Mouse (Mus musculus): ENCODE results near the gene Mier2.

The Mier2 gene

DNA sequence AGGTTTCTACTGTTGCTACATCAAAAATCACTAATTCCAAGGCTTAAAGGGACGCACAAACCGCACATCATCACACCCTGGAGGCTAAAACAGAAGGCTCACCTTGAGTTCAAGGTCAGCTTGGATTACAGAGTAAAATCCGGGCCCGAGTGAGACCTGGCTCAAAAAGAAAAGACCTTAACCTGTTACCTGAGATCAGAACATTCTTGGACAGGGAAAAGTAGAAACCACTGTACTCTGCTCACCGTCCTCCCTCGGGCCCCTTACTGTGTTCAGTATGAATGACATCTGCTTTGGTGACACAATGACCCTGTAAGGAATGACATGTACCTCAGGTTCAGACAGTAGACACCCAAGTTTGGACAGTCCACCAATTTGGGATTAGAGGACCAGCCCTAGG is 19.8 kb upstream of the Mier2 start:
- no peak for DNase-seq (ENCODE audit: low spot score)

DNA sequence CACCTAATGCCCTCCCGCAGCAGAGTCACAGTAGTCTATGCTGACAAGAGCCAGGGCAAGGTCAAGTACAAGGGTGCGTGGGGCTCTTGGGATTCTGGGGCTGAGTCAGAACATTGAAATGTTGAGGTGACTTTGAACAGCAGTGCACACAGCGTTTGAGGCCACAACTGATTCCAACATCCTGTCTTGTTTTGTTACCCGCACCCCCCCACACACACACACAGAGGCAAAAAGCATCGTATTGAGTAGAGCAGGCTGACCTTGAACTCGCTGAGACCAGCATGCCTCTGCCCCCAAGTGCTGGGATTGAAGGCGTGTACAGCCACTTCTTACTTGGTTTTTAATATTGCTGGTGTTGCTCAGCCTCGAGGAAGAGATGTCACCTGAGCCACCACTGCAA is 19.4 kb upstream of the Mier2 start:
- DNase-seq (ENCODE audit: low spot score): no peak

DNA sequence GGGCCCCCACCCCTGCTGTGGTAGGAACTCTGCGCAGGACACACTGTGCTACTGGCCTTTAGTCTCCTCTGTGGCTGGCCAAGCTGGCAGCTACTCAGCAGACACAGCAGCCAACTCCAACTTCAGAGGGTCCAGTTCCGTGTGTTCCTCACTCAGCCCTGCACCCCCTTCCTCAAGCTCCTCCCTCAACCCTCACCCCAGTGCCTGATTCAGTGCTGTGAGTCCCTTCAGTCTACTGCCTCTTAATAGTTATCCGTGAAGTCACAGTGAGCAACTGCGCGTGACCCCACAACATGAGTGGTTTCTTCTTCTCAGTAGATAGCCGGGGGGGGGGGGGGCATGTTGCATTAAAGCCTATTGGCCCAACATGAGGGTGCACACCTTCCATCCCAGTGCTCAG is 18.6 kb upstream of the Mier2 start:
- DNase-seq (ENCODE audit: low spot score): no peak

DNA sequence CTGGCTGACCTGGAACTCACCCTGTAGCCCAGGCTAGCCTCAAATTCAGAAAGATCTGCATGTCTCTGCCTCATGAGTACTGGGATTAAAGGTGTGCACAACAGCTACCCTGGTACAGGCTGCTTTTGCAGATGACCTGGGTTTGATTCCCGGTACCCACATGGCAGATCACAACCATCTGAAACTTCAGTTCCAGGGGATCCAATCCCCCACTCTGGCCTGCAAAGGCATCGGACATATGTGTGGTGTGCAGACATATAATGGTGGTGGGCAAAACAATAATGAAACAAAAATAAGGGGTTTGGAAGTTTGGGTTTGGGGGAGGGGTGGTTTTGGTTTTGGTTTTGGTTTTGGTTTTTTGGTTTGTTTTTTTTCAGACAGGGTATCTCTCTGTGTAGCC is 16.3 kb upstream of the Mier2 start:
- no peak for DNase-seq (ENCODE audit: low spot score)

DNA sequence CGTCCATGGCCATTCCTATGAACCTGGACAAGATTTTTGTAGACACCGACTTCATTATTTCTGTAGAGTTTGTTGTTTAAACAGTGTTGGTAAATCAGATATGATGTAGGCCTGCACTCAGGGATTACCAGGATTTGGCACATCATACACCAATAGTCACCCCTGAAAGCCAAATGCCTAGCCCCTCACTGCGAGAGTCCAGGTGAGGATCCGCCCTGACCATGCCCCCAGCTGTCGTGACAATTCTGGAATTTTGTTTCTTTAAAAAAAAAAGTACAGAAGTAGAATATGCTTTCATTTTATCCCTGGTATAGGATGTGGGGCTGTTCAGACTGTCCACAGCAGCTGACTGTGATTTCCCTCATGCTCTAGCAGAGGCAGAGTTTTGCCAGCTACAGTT is 14.9 kb upstream of the Mier2 start:
- no peak for DNase-seq (ENCODE audit: low spot score)

DNA sequence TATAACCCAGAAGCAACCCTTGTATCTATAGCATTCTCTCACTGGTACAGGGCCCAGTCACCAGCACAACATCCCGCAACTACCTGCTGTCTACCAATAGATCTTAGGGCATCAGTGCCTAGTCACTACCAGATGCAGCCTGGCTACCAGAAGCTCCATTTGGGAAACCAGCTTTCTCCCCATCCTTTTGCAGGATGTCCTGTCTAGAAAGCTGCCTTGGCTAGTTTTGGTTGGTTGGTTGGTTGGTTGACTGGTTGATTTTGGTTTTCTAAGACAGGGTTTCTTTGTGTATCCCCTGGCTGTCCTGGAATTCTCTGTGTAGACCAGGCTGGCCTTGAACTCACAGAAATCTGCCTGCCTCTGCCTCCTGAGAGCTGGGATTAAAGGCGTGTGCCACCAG is 4.7 kb upstream of the Mier2 start:
- DNase-seq (ENCODE audit: low spot score): no peak

DNA sequence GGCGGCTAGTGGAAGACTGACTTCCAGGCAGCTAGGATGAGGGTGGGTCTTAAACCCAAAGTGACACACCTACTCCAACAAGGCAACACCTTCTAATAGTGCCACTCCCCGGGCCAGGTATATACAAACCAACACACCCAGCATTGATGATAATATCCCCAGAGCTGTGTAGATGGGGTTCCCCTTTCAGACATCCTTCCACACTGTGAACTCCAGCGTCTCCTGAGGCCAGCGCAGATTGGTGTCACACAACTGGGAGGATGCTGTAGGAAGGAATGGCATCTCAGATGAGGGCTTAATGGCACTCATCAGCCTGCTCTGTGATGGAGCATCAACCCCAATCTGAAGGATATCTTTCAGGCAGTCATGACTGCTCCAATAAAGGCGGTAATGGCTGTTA is 2.5 kb upstream of the Mier2 start:
- DNase-seq (ENCODE audit: low spot score): no peak

DNA sequence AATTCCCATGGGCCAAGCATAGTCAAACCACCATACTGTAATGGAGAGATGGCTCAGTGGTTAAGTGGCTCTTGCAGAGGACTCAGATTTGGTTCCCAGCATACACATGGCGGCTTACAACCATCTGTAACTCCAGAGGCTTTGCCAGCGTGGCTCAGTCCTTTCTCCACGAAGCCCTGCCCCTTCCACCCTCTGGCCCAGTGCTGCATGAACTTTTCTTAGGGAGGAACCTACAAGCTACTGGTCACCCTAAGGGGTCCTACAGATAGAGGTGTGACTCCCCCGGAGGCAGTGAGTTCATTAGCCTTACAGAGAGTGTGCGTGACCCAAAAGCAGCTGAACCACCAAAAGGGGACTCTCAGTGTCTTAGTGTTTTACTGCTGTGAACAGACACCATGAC is 2.0 kb upstream of the Mier2 start:
- no peak for DNase-seq (ENCODE audit: low spot score)

DNA sequence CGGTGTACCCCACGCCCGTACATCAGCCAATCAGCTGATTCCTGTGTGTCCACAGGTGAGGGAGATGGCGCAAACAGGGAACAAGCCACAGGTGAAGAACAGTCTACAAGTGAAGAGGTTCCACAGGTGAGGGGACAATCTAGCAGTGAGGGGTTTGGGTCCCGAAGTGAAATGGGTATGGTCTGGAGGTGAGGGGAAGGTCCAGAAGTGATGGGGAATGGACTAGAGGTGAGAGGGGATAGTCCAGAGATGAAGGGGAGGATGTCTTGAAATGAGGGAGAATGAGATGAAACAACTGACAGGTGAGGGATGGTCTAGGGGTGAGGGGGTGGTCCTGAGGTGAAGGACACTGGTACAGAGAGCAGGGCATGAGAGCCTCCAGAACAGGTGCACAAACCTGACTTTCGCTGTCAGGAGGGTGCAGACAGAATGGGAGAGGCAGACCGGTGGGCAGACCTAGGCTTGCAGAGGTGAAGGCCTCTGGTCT is 282 bp upstream of the Mier2 start:
- no peak for DNase-seq (ENCODE audit: low spot score)

DNA sequence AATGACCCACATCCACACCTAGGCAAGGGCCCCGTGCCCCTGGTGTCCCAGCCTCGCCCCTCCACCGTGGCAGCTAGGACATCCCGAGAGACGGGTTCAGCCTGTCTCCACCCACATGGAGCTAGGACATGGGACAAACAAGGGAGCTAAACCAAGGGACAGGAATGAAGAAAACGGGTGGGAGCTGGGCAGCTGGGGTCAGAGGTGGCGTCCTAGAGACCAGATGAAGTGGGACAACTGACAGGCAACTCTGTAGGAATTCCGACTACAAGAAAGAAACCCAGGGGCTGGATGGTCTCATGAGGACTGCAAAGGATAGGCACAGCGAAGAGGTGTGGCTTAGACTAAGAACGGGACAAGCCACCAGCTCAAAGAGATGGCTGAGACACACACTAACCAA is 1.3 kb downstream of the Mier2 start:
- DNase-seq (ENCODE audit: low spot score): no peak

DNA sequence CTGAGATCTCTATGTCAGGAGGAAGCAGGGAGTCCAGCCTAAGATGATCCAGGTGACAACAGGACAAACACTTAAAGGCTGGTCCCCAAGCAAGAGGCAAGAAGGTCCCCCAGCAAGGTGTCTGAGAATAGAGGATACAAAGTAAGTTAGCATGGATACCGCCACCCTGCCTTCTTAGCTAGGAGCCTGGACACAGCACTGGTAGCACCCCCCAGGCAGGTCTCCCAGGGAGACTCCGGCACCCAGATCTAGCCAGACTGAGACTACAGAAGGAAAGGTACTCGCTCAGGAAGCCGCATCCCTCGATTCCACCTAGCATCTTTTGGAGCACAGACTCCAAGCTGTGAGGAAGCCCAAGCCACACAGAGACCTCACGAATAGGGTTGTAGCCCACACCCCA is 1.8 kb downstream of the Mier2 start:
- DNase-seq (ENCODE audit: low spot score): no peak

DNA sequence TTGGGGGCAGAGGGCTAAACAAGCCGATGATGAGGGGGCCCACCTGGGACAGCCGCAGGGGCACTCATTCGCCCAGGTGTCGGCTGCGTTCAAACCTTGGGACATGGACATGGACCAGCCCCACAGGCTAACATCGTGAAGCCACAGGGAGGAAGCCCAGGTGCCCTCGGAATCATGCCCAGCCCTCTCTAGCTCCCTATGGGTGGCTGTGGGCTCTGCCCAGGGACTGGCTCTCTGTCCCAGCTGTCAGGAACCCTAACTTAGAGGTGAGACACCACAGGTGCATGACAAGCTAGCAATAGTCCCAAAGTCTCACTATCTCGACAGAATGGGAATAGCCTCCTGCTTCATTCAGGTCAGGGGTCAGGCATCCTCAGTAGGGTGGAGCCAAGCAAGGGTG is 2.5 kb downstream of the Mier2 start:
- DNase-seq (ENCODE audit: low spot score): no peak

DNA sequence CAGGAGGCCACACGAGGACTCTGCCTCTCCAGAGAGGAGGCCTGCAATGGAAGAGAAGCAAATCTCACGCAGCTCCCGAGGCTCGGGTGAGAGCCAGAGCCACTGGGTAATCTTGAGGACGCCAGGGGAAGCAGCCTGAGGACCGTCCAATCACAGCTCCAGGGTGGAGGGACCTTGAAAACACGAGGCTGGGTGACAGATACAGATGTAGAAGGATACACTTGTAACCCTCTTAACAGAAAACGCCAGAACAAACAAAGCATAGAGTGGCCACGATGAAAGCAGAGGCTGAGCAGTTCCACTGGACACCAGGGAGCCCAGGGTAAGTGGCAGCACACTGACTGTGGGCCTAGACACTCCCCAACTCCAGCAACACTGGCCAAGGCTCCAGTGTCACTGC is 4.6 kb downstream of the Mier2 start:
- no peak for DNase-seq (ENCODE audit: low spot score)

DNA sequence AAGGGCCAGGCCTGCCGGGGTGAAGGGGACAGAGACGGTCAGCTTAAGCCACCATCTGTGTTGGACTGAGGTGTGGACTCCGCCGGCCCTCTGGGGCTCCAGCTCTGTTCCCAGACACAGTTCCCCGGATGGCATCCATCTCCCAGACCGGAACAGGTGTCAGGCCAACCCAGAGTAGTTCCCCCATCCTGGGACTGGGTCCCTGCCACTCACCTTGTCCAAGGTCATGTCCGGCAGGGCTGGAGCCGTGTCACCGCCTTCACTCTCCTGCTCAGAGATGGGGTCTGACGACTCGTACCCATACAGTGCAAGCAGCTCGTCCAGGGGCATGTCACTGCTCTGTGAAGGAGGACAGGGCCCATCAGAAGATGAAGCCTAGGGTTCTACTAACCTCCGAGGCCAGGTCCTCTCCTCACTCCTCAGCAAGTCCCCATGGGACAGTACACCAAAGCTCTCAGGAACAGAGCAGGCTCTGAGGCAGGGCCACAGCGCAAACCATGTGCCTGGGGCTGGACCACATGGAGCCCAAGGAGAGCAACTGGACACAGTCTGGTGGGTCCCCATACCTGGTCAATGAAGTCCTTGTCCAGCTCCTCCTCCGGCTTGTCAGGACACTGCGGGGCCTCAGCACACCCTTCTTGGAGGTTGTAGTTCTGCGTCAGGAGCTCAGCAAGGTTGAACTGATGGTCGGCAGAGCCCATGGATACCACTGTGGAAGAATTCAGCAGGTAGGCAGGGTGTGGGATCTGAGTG is 5.9 kb downstream of the Mier2 start:
- DNase-seq (ENCODE audit: low spot score): no peak

DNA sequence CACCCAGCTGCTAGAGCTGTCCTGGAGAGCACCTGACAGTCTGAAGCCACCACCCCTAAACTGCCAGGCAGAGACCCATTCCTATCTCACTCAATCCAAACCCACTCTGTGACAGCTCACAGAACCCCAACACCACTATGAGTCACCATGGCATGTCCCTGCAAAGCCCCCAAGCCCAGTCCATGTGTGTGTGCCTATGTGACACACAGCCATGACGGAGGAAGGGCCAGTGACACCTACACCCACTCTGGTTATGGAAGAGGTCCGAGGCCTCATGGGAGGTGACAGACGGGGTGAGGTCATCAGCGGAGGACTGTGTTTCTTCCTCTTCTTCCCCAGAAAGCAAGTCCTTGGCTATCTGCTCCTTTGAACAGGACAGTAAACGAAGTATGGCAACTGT is 6.5 kb downstream of the Mier2 start:
- no peak for DNase-seq (ENCODE audit: low spot score)

DNA sequence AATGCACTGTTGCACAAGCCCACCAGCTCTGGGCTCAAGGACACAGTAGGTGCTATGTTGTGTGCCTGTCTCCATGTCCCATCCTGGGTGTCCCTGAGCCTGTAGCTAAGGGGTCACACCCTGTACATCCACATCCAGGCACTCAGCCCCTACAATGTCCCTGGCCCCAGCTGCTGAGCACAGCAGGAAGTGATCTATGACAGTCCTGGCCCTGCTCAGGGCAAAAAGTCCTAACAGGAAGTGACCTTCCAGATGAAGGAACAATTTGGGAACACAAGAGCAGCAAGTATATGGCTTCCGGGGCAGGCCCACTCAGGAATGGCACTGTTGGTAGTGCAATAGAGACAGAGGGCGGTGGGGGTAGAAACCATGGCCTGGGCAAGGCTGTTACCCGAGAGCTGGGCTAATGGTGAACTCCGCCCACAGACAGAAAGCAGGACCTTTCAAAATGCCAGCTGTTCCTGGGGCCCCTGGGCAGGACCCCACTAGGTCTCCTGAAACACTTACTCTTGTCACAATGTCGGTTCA is 7.8 kb downstream of the Mier2 start:
- no peak for DNase-seq (ENCODE audit: low spot score)

DNA sequence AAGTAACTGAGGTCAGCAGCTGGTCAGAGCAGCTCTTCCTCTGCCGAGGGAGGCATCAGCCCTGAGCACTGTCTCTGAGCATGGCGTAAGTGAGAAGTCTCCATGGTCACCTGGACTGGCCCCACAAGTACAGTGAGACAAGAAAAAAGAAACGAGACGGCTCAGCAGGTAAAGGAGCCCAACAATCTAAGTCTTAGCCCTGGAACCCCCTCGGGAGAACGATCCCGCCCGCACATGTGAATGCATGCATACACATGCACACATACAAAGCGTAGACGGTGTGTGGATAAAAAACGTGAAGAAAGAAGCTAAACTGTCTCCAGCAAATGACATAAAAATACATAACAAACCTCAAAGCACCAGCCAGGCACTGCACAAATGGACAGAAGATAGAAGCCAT is 8.5 kb downstream of the Mier2 start:
- no peak for DNase-seq (ENCODE audit: low spot score)

DNA sequence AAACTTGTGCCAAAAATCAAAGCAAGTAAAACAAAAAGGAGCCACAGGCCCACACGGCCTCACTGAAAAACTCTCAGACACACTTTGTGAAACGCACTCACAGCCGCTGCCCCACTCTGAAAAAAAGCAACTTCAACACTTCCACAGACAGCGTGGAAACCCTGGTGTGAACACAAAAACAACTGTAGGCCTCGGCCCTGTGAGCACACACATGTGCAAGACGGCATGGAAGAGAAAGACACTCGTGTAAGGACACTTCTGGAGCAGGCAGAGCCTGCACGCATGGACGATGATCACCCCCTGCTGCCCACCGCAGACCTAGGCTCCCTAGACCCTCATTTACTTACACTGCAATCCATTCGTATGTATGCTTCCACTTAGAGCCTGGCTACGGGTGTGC is 9.1 kb downstream of the Mier2 start:
- no peak for DNase-seq (ENCODE audit: low spot score)

DNA sequence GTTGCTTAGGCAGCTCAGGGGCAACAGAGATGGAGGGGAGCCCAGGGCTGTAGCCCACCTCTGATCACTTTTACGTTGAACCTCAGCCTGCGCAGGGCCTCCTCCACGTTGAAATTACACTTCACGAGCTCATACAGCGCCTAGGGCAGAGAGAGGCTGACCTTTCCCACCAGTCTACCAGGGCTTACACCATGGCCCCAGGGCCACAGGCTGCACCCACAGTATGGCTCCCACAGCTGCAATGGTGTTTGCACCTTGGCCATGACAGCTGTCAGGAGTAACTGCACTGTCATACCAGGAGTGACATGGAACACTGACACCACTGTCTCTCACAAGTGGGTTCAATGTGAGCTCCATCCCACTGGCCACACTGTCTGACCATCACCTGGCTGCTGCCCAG is 10.4 kb downstream of the Mier2 start:
- no peak for DNase-seq (ENCODE audit: low spot score)

DNA sequence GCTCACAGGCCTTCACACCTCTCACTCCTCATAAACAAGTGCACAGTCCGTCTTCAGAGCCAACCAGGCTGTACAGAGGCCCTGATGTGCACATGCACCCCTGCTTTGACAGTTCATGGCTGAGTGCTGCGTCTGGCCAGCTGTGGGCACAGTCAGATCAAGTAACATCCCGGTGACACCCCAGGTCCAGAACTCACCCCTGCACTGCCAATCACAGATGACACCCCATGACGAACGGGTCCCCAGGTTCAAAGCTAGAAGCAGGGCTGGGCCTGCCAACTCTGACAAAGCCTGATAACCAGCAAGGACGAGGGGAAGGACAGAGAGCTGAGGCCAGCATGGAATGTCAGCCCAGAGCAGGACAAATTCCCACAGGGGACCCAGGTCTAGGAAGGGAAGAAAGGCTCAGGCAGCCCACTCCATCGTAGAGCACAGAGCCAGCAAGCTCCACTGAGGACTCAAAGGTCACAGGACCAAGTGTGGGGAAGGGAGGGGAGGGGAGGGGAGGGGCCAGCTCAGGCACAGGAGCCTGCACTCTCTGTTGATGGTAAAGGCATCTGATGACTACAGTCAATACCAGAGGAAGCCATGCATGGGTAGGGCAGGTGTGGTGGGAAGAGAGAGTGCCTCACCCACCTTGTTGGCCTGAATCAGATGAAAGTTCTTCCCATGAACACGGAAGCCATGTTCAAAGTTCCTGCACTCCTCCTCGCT is 11.0 kb downstream of the Mier2 start:
- no peak for DNase-seq (ENCODE audit: low spot score)

DNA sequence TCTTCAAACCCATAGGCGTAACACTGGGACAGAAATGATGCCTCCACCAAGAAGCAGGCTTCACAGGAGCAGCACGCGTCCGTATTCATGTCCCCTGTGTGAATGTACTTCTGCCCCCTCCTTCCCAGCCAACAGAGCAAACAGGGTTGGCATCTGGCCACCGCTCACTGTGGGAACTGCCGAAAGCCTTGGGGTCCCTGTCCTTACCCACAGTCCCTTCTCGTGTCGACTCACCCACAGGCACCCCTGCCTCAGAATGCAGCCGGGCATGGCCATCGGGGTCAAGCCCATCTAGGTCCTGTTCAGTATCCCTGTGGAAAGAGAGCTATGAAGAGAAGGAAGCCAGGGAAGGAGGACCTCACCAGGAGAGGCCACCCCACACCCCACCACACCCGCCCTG is 12.8 kb downstream of the Mier2 start:
- no peak for DNase-seq (ENCODE audit: low spot score)

DNA sequence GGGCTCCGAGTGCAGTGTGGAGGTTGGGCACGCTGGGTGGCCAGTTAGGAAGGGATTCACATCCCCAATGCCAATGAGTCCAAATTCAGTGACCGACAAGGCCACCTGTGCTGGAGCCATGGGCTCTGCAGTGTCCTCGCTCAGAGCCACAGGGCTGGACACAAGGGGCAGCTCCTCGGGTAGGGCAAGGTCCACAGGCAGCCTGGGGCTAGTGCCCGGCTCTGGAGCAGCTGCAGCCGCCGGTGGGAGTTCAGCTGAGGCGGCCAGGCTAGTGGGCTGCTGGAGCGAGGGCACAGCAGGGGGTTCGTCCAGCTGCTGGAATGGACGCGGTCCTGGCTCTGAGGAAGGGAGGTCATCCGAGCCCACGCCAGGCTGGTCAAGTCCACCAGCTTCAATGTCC is 13.5 kb downstream of the Mier2 start:
- DNase-seq (ENCODE audit: low spot score): no peak

DNA sequence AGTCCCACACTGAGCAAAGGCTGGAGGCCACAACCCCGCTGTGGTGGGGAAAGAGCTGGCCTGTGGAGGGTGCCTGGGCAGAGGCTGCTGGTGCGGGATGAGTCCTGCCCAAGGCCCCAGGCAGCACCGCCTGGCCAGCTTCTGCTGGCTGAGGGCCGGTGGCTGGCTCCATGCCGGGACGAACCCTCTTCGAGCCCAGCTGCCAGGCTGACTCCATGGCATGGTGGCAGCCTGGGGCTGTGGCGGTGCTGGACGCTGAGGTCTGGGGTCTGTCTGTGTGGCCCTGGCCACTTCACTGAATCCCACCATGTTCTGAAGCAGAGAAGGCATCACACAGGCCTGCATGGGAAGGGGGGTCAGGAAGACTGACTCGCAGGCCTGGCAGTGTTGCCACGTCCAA is 14.3 kb downstream of the Mier2 start:
- DNase-seq (ENCODE audit: low spot score): no peak
